Mouse (Mus musculus): ENCODE data around the gene Hist1h4f. TPM values are rescaled to one million over a fixed set of nuclear protein-coding genes. Genes with fewer than 3 reads are reported as not detected.

Gene Hist1h4f
- polyA plus RNA-seq, 1 experiment = 27.0 TPM

- 0% methylated on average over 6 of the region's 6 CpGs for WGBS
- DNase-seq (ENCODE audit: low read depth, low spot score) = peak; percentile 55
Observed at GRCm38 (mm10) chr13:23518885-23519284, 32.6 kb downstream of the Hist1h4f start.

- no peak for DNase-seq (ENCODE audit: low read depth, low spot score)
- WGBS = 1% methylated on average over 6 of the region's 6 CpGs
Observed at GRCm38 (mm10) chr13:23518295-23518603, 33.2 kb downstream of the Hist1h4f start.

GRCm38 (mm10) chr13:23517603-23518294 lies 33.7 kb downstream of the Hist1h4f start:
- peak; percentile 57 for DNase-seq (ENCODE audit: low read depth, low spot score)
- WGBS = under 1% methylated on average over 27 of the region's 27 CpGs

GRCm38 (mm10) chr13:23516822-23517602 lies 34.4 kb downstream of the Hist1h4f start:
- peak; percentile 63 for DNase-seq (ENCODE audit: low read depth, low spot score)
- under 1% methylated on average over 19 of the region's 19 CpGs for WGBS

GRCm38 (mm10) chr13:23515826-23516620 lies 35.4 kb downstream of the Hist1h4f start:
- DNase-seq (ENCODE audit: low read depth, low spot score) = no peak
- 58% methylated on average over 15 of the region's 15 CpGs for WGBS

GRCm38 (mm10) chr13:23515281-23515680 lies 36.2 kb downstream of the Hist1h4f start:
- 86% methylated on average over 5 of the region's 5 CpGs for WGBS
- no peak for DNase-seq (ENCODE audit: low read depth, low spot score)

- no peak for DNase-seq (ENCODE audit: low read depth, low spot score)
- 81% methylated on average over 1 of the region's 1 CpGs for WGBS
Observed at GRCm38 (mm10) chr13:23513517-23513916, 37.9 kb downstream of the Hist1h4f start.

GRCm38 (mm10) chr13:23510127-23510526 lies 41.3 kb downstream of the Hist1h4f start:
- 24% methylated on average over 1 of the region's 1 CpGs for WGBS
- DNase-seq (ENCODE audit: low read depth, low spot score) = no peak

GRCm38 (mm10) chr13:23506819-23507515 lies 44.5 kb downstream of the Hist1h4f start:
- no peak for DNase-seq (ENCODE audit: low read depth, low spot score)
- WGBS = 73% methylated on average over 14 of the region's 14 CpGs

- WGBS = 60% methylated on average over 13 of the region's 13 CpGs
- no peak for DNase-seq (ENCODE audit: low read depth, low spot score)
Observed at GRCm38 (mm10) chr13:23506351-23506750, 45.1 kb downstream of the Hist1h4f start.

GRCm38 (mm10) chr13:23505662-23506345 lies 45.6 kb downstream of the Hist1h4f start:
- DNase-seq (ENCODE audit: low read depth, low spot score) = no peak
- 60% methylated on average over 14 of the region's 14 CpGs for WGBS

GRCm38 (mm10) chr13:23503797-23504196 lies 47.7 kb downstream of the Hist1h4f start:
- DNase-seq (ENCODE audit: low read depth, low spot score) = no peak
- WGBS = 10% methylated on average over 9 of the region's 9 CpGs

- no peak for DNase-seq (ENCODE audit: low read depth, low spot score)
- WGBS = 77% methylated on average over 4 of the region's 4 CpGs
Observed at GRCm38 (mm10) chr13:23502916-23503315, 48.5 kb downstream of the Hist1h4f start.

- no peak for DNase-seq (ENCODE audit: low read depth, low spot score)
- WGBS = 72% methylated on average over 9 of the region's 9 CpGs
Observed at GRCm38 (mm10) chr13:23502031-23502567, 49.3 kb downstream of the Hist1h4f start.

- 51% methylated on average over 5 of the region's 5 CpGs for WGBS
- no peak for DNase-seq (ENCODE audit: low read depth, low spot score)
Observed at GRCm38 (mm10) chr13:23501511-23501910, 49.9 kb downstream of the Hist1h4f start.

All from large intestine, adult 2 months (tissue).